Mouse (Mus musculus) embryo, embryonic 11 days (tissue): ENCODE results near the gene Kat2b.
A peak's percentile ranks its signal among the peaks of the same experiment; 100 is the strongest.
"Not testable (repeated sequence)": the region's sequence is repeated elsewhere in the genome, so short reads cannot be mapped to it uniquely, and the experiment has no call there.

Experiments used
- DNase-seq: peaks from one replicate; pipeline ENCODE4 v3.0.0-alpha.2; 2015

Gene Kat2b

DNA sequence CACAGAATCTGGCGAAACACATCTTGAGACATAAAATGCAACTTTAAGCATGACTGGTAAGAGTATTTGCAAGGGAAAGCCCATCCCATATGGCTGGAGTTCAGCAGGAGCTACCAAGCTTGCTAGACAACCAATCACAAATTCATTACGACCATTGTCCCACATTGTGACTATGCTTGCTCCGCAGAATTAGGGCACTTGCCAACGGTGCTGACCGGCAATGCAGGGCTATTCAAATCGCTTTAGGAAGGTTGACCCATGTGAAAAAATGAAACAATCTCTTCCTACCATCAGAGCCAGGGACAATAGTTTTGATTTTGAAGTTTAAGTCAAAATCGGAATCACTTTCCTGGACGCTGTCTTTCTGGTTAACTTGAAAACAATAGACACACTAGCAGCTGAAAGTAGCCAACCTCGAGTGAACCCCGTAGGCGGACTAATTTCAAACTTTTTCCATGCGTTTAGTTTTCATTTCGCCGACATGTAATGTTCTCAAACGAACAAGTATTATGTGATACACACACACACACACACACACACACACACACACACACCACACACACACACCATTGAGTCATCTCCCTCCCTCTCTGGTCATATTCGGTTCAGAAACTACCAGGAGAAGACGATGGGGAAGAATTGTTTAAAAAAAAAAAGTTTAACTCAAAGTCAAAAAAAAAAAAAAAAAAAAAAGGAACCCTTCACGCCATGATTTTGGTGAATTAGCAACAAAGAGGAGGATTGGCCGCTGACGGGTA is at the start of gene Kat2b:
Gene Kat2b, plus strand, starts transcription at position 701 of the 758 bp plus-strand sequence.
- DNase-seq: peak; percentile 42

DNA sequence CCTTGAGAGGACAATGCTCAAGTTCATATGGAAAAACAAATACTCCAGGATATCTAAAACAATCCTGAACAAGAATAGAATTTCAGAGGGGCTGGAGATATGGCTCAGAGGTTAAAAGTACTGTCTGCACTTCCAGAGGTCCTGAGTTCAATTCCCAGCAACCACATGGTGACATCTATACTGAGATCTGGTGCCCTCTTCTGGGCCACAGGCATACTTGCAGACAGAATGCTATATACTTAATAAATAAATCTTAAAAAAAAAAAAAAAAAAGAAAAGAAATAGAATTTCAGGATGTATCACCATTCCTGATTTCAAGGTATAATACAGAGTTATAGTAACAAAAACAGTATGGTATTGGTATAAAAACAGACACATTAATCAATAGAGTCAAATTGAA is 47.3 kb upstream of the Kat2b start:
- no peak for DNase-seq

GRCm38 (mm10) chr17:53520509-53520908 is 46.2 kb upstream of the Kat2b start:
- DNase-seq: no peak

DNA sequence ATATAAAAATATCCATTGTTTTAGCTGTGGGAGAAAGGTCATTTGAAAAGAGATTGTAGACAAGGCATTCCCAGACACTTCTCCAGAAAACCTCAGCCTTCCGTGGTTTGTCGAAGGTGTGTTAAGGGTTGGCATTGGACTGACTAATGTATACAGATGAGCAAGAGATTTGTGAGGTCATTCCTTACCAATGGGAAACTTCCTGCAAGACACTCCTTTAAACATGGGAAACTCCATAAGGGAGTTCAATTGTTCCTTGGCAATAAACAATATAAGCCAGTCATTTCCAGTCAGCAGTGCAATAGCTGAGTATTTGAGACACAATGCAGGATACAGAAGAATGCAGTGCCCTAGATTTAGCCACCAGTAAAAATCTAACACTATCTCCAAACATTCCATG is 38.6 kb upstream of the Kat2b start:
- DNase-seq: no peak

- DNase-seq: no peak
Measured at GRCm38 (mm10) chr17:53531160-53531559, 35.5 kb upstream of the Kat2b start.

- no peak for DNase-seq
Measured at GRCm38 (mm10) chr17:53532425-53532824, 34.2 kb upstream of the Kat2b start.

GRCm38 (mm10) chr17:53539351-53539750 is 27.3 kb upstream of the Kat2b start, which contains the start of gene Pp2d1:
Gene Pp2d1 (minus strand): TSS chr17:53539451.
- DNase-seq: not testable (repeated sequence)

GRCm38 (mm10) chr17:53542536-53542935 is 24.1 kb upstream of the Kat2b start:
- DNase-seq: no peak

GRCm38 (mm10) chr17:53543591-53544324 is 22.9 kb upstream of the Kat2b start:
- no peak for DNase-seq

DNA sequence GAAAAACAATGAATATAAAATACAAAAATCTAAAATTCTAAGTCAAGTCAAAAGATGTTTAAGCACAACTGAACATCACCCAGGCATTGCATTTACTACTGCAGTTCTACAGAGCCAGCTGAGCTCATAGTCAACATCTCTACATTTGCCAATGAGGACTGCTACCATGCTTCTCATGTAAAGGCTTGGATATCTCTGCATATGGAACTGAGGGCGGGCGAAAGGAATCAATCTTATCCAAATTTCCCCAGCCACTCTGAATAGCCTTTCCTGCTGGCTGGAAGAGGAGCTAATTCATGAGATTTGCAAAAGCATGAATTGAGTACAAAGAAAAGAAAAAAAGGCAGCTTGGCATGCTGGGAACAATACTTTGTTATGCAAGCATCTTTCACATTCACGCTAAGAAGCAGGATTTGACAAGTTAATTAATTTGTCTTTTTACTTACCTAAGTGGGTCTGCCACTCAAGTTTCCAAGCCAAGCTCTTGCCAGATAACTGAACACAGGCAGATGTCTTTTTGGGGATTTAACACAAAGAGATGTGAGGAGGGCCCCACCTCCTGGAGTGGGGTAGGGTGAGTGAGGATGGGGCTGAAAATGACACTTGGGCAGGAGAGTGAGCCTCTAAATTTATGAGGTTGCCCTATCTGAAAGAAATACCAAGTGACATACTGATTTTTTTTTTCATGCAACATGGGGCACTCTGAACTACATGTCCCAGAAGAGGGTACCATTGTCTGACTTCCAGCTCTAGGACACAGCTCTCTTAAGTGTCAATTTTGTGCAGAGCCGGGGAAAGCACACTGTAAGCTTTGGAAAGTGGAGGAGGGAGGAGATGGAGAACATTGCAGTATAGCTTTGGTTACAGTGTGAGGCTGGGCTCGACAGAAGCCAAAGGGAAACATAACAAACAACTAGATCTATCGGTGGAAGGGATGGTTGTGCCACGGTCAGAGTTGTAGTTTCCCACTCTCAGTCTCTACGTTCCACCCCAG is 15.1 kb upstream of the Kat2b start:
- no peak for DNase-seq

DNA sequence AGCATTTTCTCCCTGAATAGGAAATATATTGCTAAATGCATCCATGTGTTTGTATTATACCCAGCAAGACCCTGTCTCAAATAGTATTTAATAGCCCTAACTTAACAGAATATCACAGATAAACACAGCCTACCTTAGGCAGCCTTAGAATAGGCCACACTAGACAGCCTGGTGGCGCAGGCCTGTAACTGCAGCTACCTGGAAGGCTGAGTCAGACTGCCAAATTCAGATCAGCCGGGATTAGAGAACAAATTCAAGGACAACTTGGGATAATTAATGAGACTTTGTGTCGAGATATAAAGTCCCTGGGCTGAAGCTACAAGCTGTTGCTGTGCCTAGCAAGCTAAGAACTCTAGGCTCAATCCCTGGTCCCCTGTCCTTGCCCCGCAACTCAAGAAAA is 12.6 kb upstream of the Kat2b start:
- no peak for DNase-seq

- no peak for DNase-seq
Measured at GRCm38 (mm10) chr17:53554813-53555212, 11.8 kb upstream of the Kat2b start.

- no peak for DNase-seq
Measured at GRCm38 (mm10) chr17:53557443-53557842, 9.2 kb upstream of the Kat2b start.

GRCm38 (mm10) chr17:53559646-53560045 is 7.0 kb upstream of the Kat2b start:
- no peak for DNase-seq

GRCm38 (mm10) chr17:53561458-53562029 is 5.1 kb upstream of the Kat2b start:
- DNase-seq: no peak

DNA sequence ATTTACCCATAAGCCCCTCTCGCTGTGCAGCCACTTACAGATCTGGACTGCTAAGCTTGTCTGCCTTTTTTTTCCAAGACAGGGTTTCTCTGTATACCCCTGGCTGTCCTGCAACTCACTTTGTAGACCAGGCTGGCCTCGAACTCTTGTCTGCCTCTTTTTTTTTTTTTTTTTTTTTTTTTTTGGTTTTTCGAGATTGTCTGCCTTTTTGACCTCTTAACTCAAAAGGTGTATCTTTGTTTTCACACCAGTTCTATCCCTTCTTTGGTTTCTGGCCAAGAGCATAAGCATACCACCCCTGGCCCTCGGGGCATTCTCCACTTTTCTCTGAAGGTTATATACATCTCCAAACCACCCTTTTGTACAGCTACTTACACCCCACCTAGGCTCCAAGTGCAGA is 1.8 kb upstream of the Kat2b start:
- DNase-seq: no peak

GRCm38 (mm10) chr17:53566919-53567345 is 271 bp downstream of the Kat2b start:
- DNase-seq: peak; percentile 75

GRCm38 (mm10) chr17:53567346-53568101 is 863 bp downstream of the Kat2b start:
- DNase-seq: peak; percentile 71

DNA sequence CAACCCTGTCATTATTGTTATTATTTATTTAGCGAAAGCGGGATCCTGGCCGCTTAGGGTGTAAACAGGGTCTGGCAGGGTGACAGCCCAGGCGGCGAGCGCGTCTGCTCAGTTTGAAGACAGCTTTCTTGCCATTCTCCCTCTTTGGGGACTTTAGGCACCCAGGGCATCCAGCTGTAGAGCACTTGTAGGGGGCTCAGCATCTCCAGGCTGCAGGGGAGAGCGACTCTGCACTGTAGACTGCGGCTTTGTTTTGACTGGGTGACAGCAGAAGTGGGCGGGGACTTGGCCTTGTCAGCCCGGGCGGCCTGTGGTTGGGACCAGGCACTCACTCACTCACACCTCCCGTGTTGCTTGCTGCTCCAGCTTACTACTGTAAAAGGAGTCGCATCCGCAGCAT is 1.5 kb downstream of the Kat2b start:
- DNase-seq: peak; percentile 87

- no peak for DNase-seq
Measured at GRCm38 (mm10) chr17:53568734-53569386, 2.2 kb downstream of the Kat2b start.

DNA sequence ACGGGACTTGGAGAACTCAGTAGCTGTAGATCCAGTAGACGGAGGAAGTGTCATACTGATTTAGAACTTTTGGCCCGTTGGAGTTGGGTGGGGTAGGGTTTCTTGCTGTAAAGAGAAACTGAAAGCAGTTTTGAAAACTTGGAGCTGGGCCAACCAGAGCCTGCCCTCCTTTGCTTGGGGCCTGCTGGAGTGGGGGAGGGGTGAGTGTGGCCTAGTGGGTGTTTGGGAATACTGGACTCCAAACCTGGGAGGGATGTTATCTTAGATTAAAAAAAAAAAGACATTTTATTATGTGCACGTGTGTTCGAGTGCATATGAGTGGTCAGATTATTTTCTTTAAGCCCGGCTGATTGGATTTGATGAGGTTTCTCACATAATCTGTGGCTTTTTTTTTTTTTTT is 3.2 kb downstream of the Kat2b start:
- peak; percentile 35 for DNase-seq
